Mouse (Mus musculus): ENCODE measurements around the gene Gm12258. TPM values are rescaled to one million over a fixed set of nuclear protein-coding genes. Genes with fewer than 3 reads are reported as not detected.

The Gm12258 gene
- total and polyA plus RNA-seq, 3 experiments, result 1.4 to 3.1 (median 1.6) TPM

DNA sequence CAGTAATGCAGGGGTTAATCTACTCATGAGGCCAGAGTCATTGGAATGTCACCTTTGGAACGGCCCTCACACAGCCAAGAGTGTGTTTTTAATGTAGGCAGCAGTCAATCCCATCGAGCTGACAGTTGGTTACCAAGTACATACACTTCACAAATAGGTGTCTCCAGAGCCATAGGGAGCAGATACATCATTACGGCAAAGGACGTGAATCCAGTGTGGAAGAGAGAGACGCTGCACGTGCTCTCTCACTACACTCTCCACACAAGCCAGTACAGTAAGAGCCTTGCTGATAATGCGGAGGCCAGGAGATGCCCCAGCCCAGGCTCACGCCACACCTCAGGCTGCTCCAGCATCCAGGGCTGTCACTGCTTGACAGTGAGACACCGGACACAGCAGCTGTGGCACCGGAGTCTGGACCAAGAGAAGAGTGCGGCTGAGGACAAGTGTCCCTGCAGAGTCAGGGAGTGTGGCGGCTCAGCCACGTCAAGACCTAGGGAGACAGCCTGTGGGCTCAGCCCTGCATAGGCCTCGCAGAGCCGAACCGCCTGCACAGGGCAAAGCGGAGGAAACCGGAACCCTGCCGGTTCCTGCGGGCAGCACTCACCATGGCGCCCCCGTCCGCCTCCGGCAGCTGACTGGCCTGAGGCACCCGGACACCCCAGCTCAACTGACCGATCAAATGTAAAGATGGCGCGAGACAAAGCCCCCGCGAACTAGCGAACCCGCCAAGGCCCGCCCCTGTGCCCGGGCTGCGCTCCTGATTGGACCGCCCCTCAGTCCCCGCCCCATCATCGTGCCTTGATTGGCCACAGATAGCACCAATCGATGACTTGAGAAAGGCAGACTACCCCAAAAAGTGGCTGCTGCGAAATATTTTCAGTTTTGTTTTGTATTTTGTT lies 56.8 kb downstream of the Gm12258 start, which contains the start of gene Zfp39 (continued):
- TF ChIP-seq HCFC1 (IDR thresholded peaks at IDR 0.05; ENCODE audit: low read depth, low read length) (no peak; the same call in 1 of the 2 replicates), IRF4 (IDR thresholded peaks at IDR 0.05; ENCODE audit: low read depth, low read length) (0 out of 2 replicates have a peak, but pooled peaks have one; percentile 53), MAX (IDR thresholded peaks at IDR 0.05; ENCODE audit: low read length) (peak; percentile 68), PAX5 (IDR thresholded peaks at IDR 0.05; ENCODE audit: low read length) (no peak), MAZ (IDR thresholded peaks at IDR 0.05; ENCODE audit: low read depth, low read length) (peak; percentile 78), NELFE (IDR thresholded peaks at IDR 0.05; ENCODE audit: low read depth, low read length) (peak; percentile 79), TBP (conservative IDR thresholded peaks at IDR 0.05; ENCODE audit: low read depth, low read length) (peak; percentile 79), MXI1 (IDR thresholded peaks at IDR 0.05; ENCODE audit: low read depth, low read length) (0 out of 2 replicates have a peak, but pooled peaks have one; percentile 40)

DNA sequence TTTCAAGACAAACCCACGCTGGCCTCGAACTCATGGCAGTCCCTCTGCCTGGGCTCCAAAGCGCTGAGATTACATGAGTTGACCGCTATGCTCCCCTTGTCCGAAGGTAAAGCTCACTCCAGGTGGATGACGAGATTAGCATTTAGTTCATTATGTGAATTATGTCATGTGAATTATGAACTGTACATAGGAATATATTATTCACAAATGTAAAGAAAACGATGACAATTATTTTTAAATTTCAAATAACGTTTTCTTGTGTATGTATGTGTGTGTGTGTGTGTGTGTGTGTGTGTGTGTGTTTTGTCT lies 57.4 kb downstream of the Gm12258 start:
- Histone ChIP-seq H3K27ac (ENCODE audit: insufficient read depth, low read depth) (no peak overlapping the region), H3K27me3 (replicated peaks) (peaks cover 9% of the 10 kb centered on the region), H3K4me3 (replicated peaks in 1 of 3; ENCODE audit: low read depth in 2 of 3, low read length in 2 of 3, poor library complexity in 1 of 3) (peak overlapping the region; percentile 62 to 82 (median 69)), H3K36me3 (replicated peaks in 1 of 2; ENCODE audit: control insufficient read depth in 1 of 2, insufficient read depth in 1 of 2, low read length in 1 of 2) (peaks cover 16 to 26% of the 10 kb centered on the region in 2 experiments), H3K79me2 (replicated peaks; ENCODE audit: control insufficient read depth, extremely low read depth, insufficient read depth, poor library complexity, severe bottlenecking) (peaks cover 4% of the 10 kb centered on the region; the same call in 1 of the 2 replicates), H3K4me1 (ENCODE audit: control insufficient read depth in 1 of 2, insufficient read depth in 2 of 2) (peaks cover 9 to 32% of the 10 kb centered on the region in 2 experiments), H3K4me2 (ENCODE audit: insufficient read depth, low read depth, poor library complexity, severe bottlenecking) (peak overlapping the region; percentile 32; the same call in 1 of the 2 replicates), H3K9ac (ENCODE audit: insufficient read depth, low read depth) (peak overlapping the region; percentile 55; the same call in 1 of the 2 replicates), H3K9me3 (replicated peaks; ENCODE audit: low read length) (no peaks in the 10 kb centered on the region)
- dilution Hi-C loops (cut with MboI; ENCODE audit: extremely low pct_ligation_motif_present, extremely low pct_unique_long_range_greater_than_20kb, low sequenced_read_pairs) (no loop called here), in situ Hi-C loops (cut with MboI; ENCODE audit: low pct_ligation_motif_present, low pct_unique_long_range_greater_than_20kb, low sequenced_read_pairs) (no loop called here)
- no peak for DNase-seq (ENCODE audit: extremely low read depth)
- peak; percentile 81; the same call in 1 of the 2 replicates for TF ChIP-seq MXI1 (IDR thresholded peaks at IDR 0.05; ENCODE audit: low read depth, low read length)
- TF ChIP-seq GABPA (IDR thresholded peaks at IDR 0.05; ENCODE audit: insufficient replicate concordance, low read depth, low read length), result no peak
- TF ChIP-seq ZMIZ1 (IDR thresholded peaks at IDR 0.05; ENCODE audit: low read depth, low read length), result no peak; the same call in 1 of the 2 replicates
- peak; percentile 81; the same call in 1 of the 2 replicates for TF ChIP-seq SIN3A (IDR thresholded peaks at IDR 0.05; ENCODE audit: low read length)
- no peak for TF ChIP-seq USF1 (IDR thresholded peaks at IDR 0.05; ENCODE audit: low read depth, low read length)
- peak; percentile 28; the same call in 1 of the 2 replicates for TF ChIP-seq CHD1 (IDR thresholded peaks at IDR 0.05; ENCODE audit: low read depth, low read length)
- no peak for TF ChIP-seq ELF1 (IDR thresholded peaks at IDR 0.05; ENCODE audit: low read depth, low read length)
- TF ChIP-seq ZKSCAN1 (IDR thresholded peaks at IDR 0.05; ENCODE audit: borderline replicate concordance, low read depth, low read length), result no peak
- TF ChIP-seq MEF2A (IDR thresholded peaks at IDR 0.05; ENCODE audit: borderline replicate concordance, low read depth, low read length), result no peak
- TF ChIP-seq IRF4 (IDR thresholded peaks at IDR 0.05; ENCODE audit: low read depth, low read length), result no peak
- no peak for TF ChIP-seq E2F4 (IDR thresholded peaks at IDR 0.05; ENCODE audit: insufficient replicate concordance, low read depth, low read length)
- TF ChIP-seq ETS1 (conservative IDR thresholded peaks at IDR 0.05; ENCODE audit: low read depth, low read length), result no peak

Measured in CH12.LX (cell line).